Mouse (Mus musculus) cerebellum, adult 2 months (tissue): ENCODE measurements around the gene Ldb1.

ENCODE experiments used
- CTCF ChIP-seq: fragments of 200-500 bp; IDR thresholded peaks from 2 replicates; pipeline ENCODE4 v1.5.1; 2011; ENCODE audit warnings: low read depth, mild to moderate bottlenecking, control low read depth, low read length, moderate library complexity, borderline replicate concordance; ENCODE audit not compliant: insufficient read depth
- POLR2A ChIP-seq: fragments of 200-500 bp; IDR thresholded peaks from 2 replicates; pipeline ENCODE4 v1.6.1; 2011; ENCODE audit warnings: low read length, control low read depth, borderline replicate concordance; ENCODE audit not compliant: insufficient read depth

GRCm38 (mm10) chr19:46045696-46046311 is 790 bp upstream of the Ldb1 start:
- TF ChIP-seq CTCF (no peak), POLR2A (no peak)
